Mouse (Mus musculus) embryonic facial prominence, embryonic 13.5 days (tissue): ENCODE measurements around the gene Golim4. TPM values are rescaled to one million over a fixed set of nuclear protein-coding genes. Genes with fewer than 3 reads are reported as not detected.

ENCODE experiments used
- ATAC-seq: fragments of 200-750 bp; cut with Nextera tagmentation; 2 replicates; pipeline ENCODE4 v1.8.0; 2017; ENCODE audit warnings: low read depth; ENCODE audit not compliant: insufficient number of reproducible peaks, insufficient read depth, low FRiP score, low TSS enrichment
- H3K27ac ChIP-seq: fragments of 300-500 bp; sonication (generic); 2 replicates; pipeline ENCODE4 v1.5.1; 2015; ENCODE audit warnings: moderate library complexity, mild to moderate bottlenecking, inconsistent platforms
- H3K27me3 ChIP-seq: fragments of 300-500 bp; sonication (generic); 2 replicates; pipeline ENCODE4 v1.6.1; 2015; ENCODE audit warnings: mild to moderate bottlenecking, inconsistent platforms
- H3K36me3 ChIP-seq: fragments of 300-500 bp; sonication (generic); 2 replicates; pipeline ENCODE4 v1.6.1; 2015; ENCODE audit warnings: mild to moderate bottlenecking, inconsistent platforms
- H3K4me1 ChIP-seq: fragments of 300-500 bp; sonication (generic); 2 replicates; pipeline ENCODE4 v1.6.1; 2015; ENCODE audit warnings: inconsistent platforms
- H3K4me2 ChIP-seq: fragments of 300-500 bp; sonication (generic); 2 replicates; pipeline ENCODE4 v1.6.1; 2015; ENCODE audit warnings: moderate library complexity, mild to moderate bottlenecking, inconsistent platforms
- H3K4me3 ChIP-seq: fragments of 300-500 bp; sonication (generic); 2 replicates; pipeline ENCODE4 v1.5.1; 2015; ENCODE audit warnings: mild to moderate bottlenecking, inconsistent platforms
- H3K9ac ChIP-seq: fragments of 300-500 bp; sonication (generic); 2 replicates; pipeline ENCODE4 v1.6.1; 2015; ENCODE audit warnings: mild to moderate bottlenecking, inconsistent platforms
- H3K9me3 ChIP-seq: fragments of 300-500 bp; sonication (generic); 2 replicates; pipeline ENCODE4 v1.6.1; 2016; ENCODE audit warnings: inconsistent platforms
- WGBS: fragments of 180-500 bp; shearing (Covaris S2); methylation state at CpG from one replicate; pipeline ENCODE4 v1.1.7; 2015; ENCODE audit warnings: mixed read lengths; 5-methylcytosine and 5-hydroxymethylcytosine counted together
- polyA plus RNA-seq: library from polyadenylated mRNA; unstranded; fragments of >200 nt; fragmentation: Nextera tagmentation; extraction: Ambion mirVana; gene quantifications from 2 replicates; pipeline ENCODE4 v1.2.1, GENCODE M21; 2015

Gene Golim4
- polyA plus RNA-seq, 1 experiment from 2014 or later: 54.0 TPM

DNA sequence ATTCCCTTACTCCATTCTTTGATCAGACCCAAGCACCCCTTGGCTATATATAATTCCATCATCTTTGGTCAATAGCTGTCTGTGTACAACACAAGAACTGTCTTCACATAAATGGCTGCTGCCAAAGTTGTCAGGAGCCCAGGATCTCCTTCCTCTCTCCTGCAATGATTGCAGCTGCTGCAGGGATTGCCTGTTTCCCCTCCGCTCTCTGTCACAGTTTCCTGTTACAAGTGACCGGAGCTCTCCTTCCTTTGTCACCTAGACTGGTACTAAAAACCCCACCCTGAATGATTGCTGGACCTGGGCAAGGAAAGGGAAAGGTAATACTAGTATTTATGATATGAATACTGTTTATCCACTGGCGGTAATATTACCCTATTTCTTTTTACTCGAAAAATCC, 44.0 kb downstream of the Golim4 start:
- ATAC-seq: no peak
- H3K9ac ChIP-seq: no peak overlapping the region
- H3K4me1 ChIP-seq: no peaks in the 10 kb centered on the region
- H3K27ac ChIP-seq: no peak overlapping the region
- 64% methylated on average over 4 of the region's 4 CpGs for WGBS
- H3K36me3 ChIP-seq: no peaks in the 10 kb centered on the region
- no peaks in the 10 kb centered on the region for H3K9me3 ChIP-seq
- H3K27me3 ChIP-seq: no peaks in the 10 kb centered on the region
- H3K4me2 ChIP-seq: no peak overlapping the region
- H3K4me3 ChIP-seq: no peak overlapping the region

DNA sequence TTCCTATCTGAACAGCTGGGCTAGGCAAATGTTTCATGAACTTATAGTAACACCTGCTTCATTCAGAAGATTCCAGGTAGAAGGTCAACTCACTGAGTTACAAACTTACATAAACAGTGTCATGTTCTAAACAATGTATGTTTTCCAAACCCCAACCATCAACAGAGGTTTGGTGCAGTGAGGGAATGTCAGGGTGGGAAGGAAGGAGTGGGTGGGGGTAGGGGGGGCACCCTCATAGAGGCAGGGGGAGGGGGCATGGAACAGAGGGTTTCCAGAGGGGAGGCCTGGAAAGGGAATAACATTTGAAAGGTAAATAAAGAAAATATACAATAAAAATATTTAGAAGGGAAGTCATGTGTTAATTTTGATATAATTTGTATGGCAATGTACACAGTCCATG, 46.0 kb downstream of the Golim4 start:
- ATAC-seq: no peak
- H3K4me2 ChIP-seq: no peak overlapping the region
- no peaks in the 10 kb centered on the region for H3K4me1 ChIP-seq
- H3K36me3 ChIP-seq: peaks cover 6% of the 10 kb centered on the region; the same call in 1 of the 2 replicates
- H3K4me3 ChIP-seq: no peak overlapping the region
- H3K27me3 ChIP-seq: no peaks in the 10 kb centered on the region
- no peaks in the 10 kb centered on the region for H3K9me3 ChIP-seq
- H3K27ac ChIP-seq: no peak overlapping the region
- no peak overlapping the region for H3K9ac ChIP-seq

DNA sequence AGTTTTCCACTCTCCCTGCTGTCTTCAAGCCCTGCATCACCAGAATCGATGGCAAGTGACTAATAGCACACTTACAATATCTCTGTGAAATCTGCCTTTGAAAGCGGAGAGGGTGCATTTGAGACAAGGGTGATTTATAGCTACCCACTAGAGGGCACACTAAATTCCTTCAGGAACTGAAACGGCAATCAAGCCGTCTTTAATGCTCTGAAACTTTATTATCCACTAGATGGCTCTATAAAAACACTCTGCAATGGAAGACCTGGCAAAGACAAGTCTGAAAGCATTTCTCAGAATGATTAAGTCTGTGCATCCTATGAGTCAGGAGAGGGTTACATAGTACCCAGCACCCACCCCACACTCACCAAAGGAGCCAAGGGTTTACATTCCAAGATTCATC, 46.5 kb downstream of the Golim4 start:
- Histone ChIP-seq H3K9me3 (no peaks in the 10 kb centered on the region), H3K36me3 (peaks cover 10% of the 10 kb centered on the region; the same call in 1 of the 2 replicates), H3K4me2 (no peak overlapping the region), H3K9ac (no peak overlapping the region), H3K27me3 (no peaks in the 10 kb centered on the region), H3K4me3 (no peak overlapping the region), H3K4me1 (no peaks in the 10 kb centered on the region), H3K27ac (no peak overlapping the region)
- ATAC-seq: no peak
- 14% methylated on average over 4 of the region's 4 CpGs for WGBS

DNA sequence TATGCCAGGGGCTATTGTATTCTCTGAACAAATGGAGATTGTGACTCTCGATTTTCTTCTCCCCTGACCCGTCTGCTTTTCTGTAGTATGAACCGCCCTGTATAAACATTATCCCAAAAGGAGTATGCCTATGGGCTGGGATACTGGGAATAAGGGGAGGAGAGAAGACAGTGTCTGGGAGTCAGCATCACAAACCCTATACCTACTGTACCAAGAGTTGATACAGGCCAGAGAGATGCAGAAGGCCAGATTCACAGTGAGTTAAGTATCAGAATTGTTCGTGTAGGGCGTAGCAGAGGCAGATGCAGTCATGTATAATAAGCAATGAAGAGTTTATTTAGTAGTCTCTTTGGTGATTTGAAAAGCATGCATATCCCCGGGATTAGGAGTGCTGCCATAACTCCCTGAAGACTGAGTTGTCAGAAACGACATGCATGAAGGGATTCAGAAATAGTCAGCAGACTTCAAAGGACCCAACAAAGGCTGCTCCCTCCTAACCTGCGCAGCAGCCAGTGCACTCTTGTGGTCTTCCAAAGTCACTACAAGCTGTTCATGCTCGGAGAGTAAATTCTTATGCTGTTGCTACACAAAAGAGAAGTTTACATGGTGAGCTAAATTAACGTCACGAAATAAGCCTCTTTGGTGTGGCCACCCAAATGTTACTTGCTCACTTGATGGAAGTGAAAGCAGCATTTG, 54.7 kb downstream of the Golim4 start:
- Histone ChIP-seq H3K36me3 (peaks cover 34% of the 10 kb centered on the region), H3K27me3 (no peaks in the 10 kb centered on the region), H3K4me1 (no peaks in the 10 kb centered on the region), H3K4me2 (no peak overlapping the region), H3K9me3 (no peaks in the 10 kb centered on the region), H3K27ac (no peak overlapping the region), H3K9ac (no peak overlapping the region), H3K4me3 (no peak overlapping the region)
- ATAC-seq: no peak
- whole genome bisulfite sequencing: 72% methylated on average over 11 of the region's 11 CpGs

DNA sequence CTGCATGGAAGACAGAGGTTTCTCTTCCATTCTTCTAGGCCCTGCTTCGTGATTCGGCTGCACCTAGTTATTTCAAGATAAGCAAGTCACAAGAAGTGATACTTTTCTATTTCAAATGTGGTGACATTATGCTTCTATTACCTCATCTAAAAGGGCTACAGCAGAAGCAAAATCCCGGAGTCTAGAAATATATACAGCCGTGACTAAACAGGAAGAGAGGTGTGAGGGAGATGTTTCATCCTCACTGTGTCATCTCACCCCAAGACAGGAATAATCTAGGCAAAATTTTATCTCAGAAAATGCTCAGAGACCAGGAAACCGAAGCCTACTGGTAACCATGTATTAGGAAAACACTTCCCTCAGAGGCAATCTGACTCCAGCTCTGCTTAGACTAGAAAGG, 61.7 kb downstream of the Golim4 start:
- ATAC-seq: no peak
- H3K36me3 ChIP-seq: peaks cover 53% of the 10 kb centered on the region
- WGBS: 89% methylated on average over 5 of the region's 5 CpGs

DNA sequence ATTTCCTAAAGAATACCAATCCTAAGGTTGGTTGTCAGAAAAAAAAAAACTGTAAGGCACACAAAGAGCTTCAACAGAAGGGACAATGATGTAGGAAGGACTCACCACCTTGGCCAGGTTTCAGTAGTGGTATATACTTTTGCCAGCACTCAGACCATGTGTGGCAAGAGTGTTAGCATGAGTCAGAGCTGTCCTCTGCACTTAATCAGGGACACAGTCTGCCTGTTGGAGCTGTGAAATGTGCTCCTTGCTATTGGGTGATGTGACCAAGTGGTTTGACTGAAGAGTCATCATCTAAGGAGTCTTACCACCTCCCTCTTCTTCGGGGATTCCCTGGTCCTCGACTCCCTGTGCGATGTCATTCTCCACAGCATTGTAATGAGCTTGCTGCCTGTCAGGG, 65.2 kb downstream of the Golim4 start:
- no peaks in the 10 kb centered on the region for H3K9me3 ChIP-seq
- ATAC-seq: no peak
- 94% methylated on average over 3 of the region's 3 CpGs for WGBS
- no peak overlapping the region for H3K27ac ChIP-seq
- H3K36me3 ChIP-seq: peaks cover 70% of the 10 kb centered on the region
- no peak overlapping the region for H3K9ac ChIP-seq
- no peak overlapping the region for H3K4me2 ChIP-seq
- no peaks in the 10 kb centered on the region for H3K4me1 ChIP-seq
- no peaks in the 10 kb centered on the region for H3K27me3 ChIP-seq
- H3K4me3 ChIP-seq: no peak overlapping the region

More for the DNA sequence above, 61.7 kb downstream of the Golim4 start:
- H3K9me3 ChIP-seq: no peaks in the 10 kb centered on the region
- H3K27me3 ChIP-seq: no peaks in the 10 kb centered on the region
- H3K4me2 ChIP-seq: no peak overlapping the region
- H3K4me1 ChIP-seq: no peaks in the 10 kb centered on the region
- H3K4me3 ChIP-seq: no peak overlapping the region
- no peak overlapping the region for H3K9ac ChIP-seq
- H3K27ac ChIP-seq: no peak overlapping the region

DNA sequence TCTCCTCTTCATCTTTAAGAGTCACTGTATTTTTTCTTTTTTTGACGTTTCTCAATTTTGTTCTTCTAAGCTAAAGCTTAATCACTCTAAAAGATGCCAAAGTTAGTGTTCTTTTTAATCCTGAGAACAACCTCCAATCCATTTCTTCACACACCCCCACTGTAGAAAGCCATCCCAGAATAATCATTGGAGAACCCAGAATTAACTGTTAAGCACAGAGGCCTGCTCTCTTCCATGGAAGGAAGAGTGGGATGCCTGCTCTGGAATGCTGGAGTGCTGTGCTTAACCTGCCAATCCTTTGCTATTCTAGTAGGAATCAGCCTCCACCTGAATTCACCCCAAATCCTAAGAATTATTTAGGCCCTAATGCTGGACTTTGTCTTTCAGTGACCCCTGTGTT, 67.4 kb downstream of the Golim4 start:
- H3K4me3 ChIP-seq: no peak overlapping the region
- H3K4me2 ChIP-seq: no peak overlapping the region
- ATAC-seq: no peak
- H3K27ac ChIP-seq: no peak overlapping the region
- peaks cover 75% of the 10 kb centered on the region for H3K36me3 ChIP-seq
- 79% methylated on average over 1 of the region's 1 CpGs for WGBS
- no peak overlapping the region for H3K9ac ChIP-seq
- no peaks in the 10 kb centered on the region for H3K27me3 ChIP-seq
- H3K4me1 ChIP-seq: no peaks in the 10 kb centered on the region
- no peaks in the 10 kb centered on the region for H3K9me3 ChIP-seq

DNA sequence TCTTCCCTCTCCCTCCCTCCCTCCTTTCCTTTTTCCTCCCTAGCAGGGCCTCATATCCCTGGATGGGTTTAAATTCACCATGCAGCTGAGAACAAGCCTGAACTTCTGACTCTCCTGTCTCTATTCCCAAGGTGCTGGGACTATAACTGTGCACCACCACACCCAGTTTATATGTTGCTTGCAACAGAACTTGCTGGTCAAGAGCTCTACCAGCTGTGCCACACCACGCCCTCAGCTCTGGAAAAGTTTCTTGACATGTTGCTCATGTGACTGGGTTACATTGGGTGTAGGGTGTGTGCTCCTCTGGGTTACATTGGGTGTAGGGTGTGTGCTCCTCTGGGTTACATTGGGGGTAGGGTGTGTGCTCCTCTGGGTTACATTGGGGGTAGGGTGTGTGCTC, 75.2 kb downstream of the Golim4 start:
- H3K27ac ChIP-seq: no peak overlapping the region
- WGBS: 97% methylated on average over 1 of the region's 1 CpGs
- H3K4me3 ChIP-seq: no peak overlapping the region
- H3K36me3 ChIP-seq: peaks cover 43% of the 10 kb centered on the region
- no peak for ATAC-seq
- H3K4me2 ChIP-seq: no peak overlapping the region
- H3K27me3 ChIP-seq: no peaks in the 10 kb centered on the region
- H3K4me1 ChIP-seq: no peaks in the 10 kb centered on the region
- no peak overlapping the region for H3K9ac ChIP-seq
- H3K9me3 ChIP-seq: peaks cover 5% of the 10 kb centered on the region; the same call in 1 of the 2 replicates

DNA sequence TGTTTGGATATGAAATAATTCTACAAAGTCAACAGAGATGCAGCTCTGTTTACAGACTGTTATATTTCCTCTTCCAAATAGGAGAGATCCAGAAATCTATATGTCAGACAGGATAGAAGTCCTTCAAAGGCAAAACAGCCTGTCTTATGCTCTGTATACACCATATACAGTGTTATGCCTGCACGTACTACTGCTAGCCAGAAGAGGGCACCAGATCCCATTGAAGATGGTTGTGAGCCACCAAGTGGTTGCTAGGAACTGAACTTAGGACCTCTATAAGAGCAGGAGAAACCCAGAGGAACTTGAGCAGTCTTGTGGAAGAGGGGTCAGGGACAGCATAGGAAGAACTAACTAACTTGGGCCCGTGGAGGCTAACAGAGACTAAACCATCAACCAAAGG, 77.5 kb downstream of the Golim4 start:
- H3K4me2 ChIP-seq: no peak overlapping the region
- no peaks in the 10 kb centered on the region for H3K27me3 ChIP-seq
- peaks cover 5% of the 10 kb centered on the region; the same call in 1 of the 2 replicates for H3K9me3 ChIP-seq
- H3K27ac ChIP-seq: no peak overlapping the region
- H3K4me1 ChIP-seq: no peaks in the 10 kb centered on the region
- peaks cover 34% of the 10 kb centered on the region for H3K36me3 ChIP-seq
- H3K9ac ChIP-seq: no peak overlapping the region
- 88% methylated on average over 2 of the region's 2 CpGs for WGBS
- no peak for ATAC-seq
- H3K4me3 ChIP-seq: no peak overlapping the region

DNA sequence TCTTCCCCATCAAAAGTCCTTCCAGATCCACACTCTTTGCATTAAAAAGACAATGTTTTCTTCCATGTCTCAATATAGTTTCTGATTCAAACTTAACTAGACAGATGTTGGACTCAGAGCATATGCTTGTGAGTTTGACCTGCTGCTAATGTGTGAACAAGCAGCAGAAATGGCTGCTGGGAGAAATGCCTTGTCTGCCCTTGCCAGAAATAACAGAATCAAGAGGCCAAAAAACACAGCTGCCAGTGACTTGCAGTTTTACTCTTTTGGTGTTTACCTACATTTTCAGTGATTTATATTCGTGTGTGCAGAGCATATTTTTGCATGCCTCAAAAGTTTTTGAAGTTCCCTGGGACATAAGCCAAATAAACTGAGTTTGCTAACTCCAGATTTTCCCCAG, 87.9 kb downstream of the Golim4 start:
- Histone ChIP-seq H3K4me1 (no peaks in the 10 kb centered on the region), H3K4me3 (no peak overlapping the region), H3K9me3 (no peaks in the 10 kb centered on the region), H3K36me3 (no peaks in the 10 kb centered on the region), H3K9ac (no peak overlapping the region), H3K27ac (no peak overlapping the region), H3K4me2 (no peak overlapping the region), H3K27me3 (no peaks in the 10 kb centered on the region)
- no peak for ATAC-seq
- WGBS: 40% methylated on average over 1 of the region's 1 CpGs

DNA sequence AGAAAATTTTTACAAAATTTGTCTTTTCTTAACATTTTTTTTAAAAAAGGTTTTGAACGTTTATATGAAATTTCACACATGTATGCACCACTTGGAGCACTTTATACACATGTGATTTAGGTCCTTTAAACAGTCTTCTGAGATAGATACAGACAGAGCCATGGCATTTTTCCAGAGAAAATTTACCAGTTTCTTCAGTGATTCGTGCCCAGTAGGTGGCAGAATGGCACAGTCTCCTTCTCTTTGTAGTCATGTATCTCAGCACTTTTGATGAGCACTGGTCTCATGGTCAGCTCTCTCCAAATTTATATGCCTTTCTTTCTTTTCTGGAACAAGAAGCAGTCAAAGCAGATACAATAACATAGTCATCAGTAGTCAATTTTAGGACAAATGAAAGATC, 92.5 kb downstream of the Golim4 start:
- Histone ChIP-seq H3K27me3 (no peaks in the 10 kb centered on the region), H3K27ac (no peak overlapping the region), H3K9me3 (no peaks in the 10 kb centered on the region), H3K4me2 (no peak overlapping the region), H3K36me3 (no peaks in the 10 kb centered on the region), H3K4me3 (no peak overlapping the region), H3K4me1 (no peaks in the 10 kb centered on the region), H3K9ac (no peak overlapping the region)
- no peak for ATAC-seq
- 26% methylated on average over 2 of the region's 2 CpGs for WGBS

DNA sequence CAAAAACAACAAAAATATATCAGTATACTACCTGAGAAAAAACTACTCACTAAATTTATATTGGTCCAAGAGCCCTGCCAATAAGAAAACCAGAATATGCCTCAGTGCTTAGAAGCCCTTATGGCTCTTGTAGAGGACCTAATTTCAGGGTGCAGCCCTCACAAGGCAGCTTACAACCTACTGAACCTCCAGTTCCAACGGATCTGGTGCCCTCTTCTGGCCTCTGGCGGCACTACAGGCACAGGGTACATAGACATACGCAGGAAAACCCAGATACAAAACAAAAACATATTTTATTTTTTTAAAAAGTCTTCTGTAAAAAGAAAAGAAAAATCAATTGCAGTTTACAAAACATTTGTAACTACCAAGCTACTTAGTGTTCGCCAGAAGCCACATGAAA, 95.1 kb downstream of the Golim4 start:
- H3K4me1 ChIP-seq: no peaks in the 10 kb centered on the region
- no peaks in the 10 kb centered on the region for H3K36me3 ChIP-seq
- ATAC-seq: no peak
- no peak overlapping the region for H3K27ac ChIP-seq
- H3K9ac ChIP-seq: no peak overlapping the region
- no peaks in the 10 kb centered on the region for H3K9me3 ChIP-seq
- no peak overlapping the region for H3K4me2 ChIP-seq
- H3K4me3 ChIP-seq: no peak overlapping the region
- no peaks in the 10 kb centered on the region for H3K27me3 ChIP-seq
- 21% methylated on average over 4 of the region's 4 CpGs for WGBS
